Mouse (Mus musculus) thymus, adult 2 months (tissue): ENCODE measurements around the gene Chac1.

Source experiments
- CTCF ChIP-seq: fragments of 200-500 bp; IDR thresholded peaks from 2 replicates; pipeline ENCODE4 v1.5.1; 2012; ENCODE audit warnings: mild to moderate bottlenecking, control low read depth, low read length, moderate library complexity, borderline replicate concordance; ENCODE audit not compliant: control insufficient read depth, poor library complexity, insufficient read depth; ENCODE audit errors: extremely low read depth
- POLR2A ChIP-seq: fragments of 200-500 bp; IDR thresholded peaks from 2 replicates; pipeline ENCODE4 v1.6.1; 2012; ENCODE audit warnings: mild to moderate bottlenecking, low read length, control low read depth, moderate library complexity; ENCODE audit not compliant: control insufficient read depth, poor library complexity, insufficient read depth; ENCODE audit errors: extremely low read depth

DNA sequence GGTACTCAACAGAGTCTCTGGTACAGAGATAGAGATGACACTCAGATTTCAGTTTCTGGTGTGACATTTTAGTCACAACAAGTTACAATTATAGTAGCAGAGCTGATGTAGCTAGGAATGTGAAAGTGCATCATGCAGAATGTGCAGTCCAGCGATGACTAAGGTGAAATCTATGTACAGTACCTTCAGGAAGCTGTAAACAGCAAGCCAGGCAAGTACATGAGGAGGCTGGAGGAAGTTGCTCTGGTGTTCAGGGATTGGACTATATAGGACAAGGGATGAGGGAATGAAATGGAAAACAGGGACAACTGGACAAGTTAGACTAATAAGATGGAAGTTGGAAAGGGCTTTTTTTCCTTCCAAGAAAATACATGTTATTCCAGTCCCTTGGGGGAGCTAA, 37.2 kb downstream of the Chac1 start:
- TF ChIP-seq POLR2A (no peak), CTCF (no peak)
